Mouse (Mus musculus) cortical plate, adult 2 months (tissue): ENCODE measurements around the gene Fgd2. TPM values are rescaled to one million over a fixed set of nuclear protein-coding genes. Genes with fewer than 3 reads are reported as not detected.

Source experiments
- H3K27ac ChIP-seq: fragments of 200-500 bp; 2 replicates; pipeline ENCODE4 v1.5.1; 2012; ENCODE audit warnings: low read length, control low read depth, inconsistent platforms; ENCODE audit not compliant: insufficient read depth
- H3K4me1 ChIP-seq: fragments of 200-500 bp; 2 replicates; pipeline ENCODE4 v1.6.1; 2011; ENCODE audit warnings: low read length; ENCODE audit not compliant: control insufficient read depth, insufficient read depth
- H3K4me3 ChIP-seq: fragments of 200-500 bp; 2 replicates; pipeline ENCODE4 v1.5.1; 2011; ENCODE audit warnings: mild to moderate bottlenecking, low read length, control low read depth; ENCODE audit not compliant: insufficient read depth
- CTCF ChIP-seq: fragments of 200-500 bp; IDR thresholded peaks from 2 replicates; pipeline ENCODE4 v1.5.1; 2011; ENCODE audit warnings: mild to moderate bottlenecking, control low read depth, low read length; ENCODE audit not compliant: insufficient read depth; ENCODE audit errors: extremely low read depth
- POLR2A ChIP-seq: fragments of 200-500 bp; IDR thresholded peaks from 2 replicates; pipeline ENCODE4 v1.6.1; 2011; ENCODE audit warnings: mild to moderate bottlenecking, low read length, control low read depth; ENCODE audit not compliant: insufficient read depth; ENCODE audit errors: extremely low read depth
- polyA plus RNA-seq: library from polyadenylated mRNA; depleted of rRNA; stranded (reverse); fragments of >200 nt; gene quantifications from 2 replicates; pipeline ENCODE4 v1.2.3, GENCODE M21; 2012

Gene Fgd2
- polyA plus RNA-seq, 1 experiment: 16.8 TPM

DNA sequence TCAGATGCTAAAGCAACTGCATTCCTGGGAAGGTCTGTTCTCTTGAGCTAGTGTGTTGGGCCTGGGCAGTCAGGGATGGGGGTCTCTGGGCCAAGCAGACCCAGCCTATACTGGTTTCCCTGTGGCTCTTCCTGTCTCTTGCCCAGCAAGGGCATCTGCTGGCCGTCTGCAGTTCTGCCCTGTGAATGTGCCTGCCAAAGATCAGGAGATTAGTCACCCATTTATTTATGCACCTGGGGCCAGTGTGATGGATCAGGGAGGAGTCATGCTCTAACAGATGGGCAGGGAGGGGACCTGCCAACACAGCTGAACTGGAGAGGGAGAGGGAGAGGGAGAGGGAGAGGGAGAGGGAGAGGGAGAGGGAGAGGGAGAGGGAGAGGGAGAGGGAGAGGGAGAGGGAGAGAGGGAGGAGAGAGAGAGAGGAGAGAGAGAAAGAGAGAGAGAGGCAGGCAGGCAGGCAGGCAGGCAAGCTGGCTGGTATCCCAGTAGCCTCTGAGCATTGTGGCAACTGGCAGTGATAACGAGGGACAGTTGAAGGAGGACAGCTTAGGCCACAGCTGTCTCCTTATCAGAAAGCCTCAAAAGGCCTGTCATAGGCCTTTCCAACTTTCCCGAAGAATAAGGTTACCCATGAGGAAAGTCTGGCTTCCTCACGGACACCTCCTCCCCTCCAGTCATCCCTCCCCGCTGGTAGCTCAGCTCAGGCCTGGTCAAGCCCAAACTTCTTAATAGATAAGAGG, 29.9 kb upstream of the Fgd2 start:
- Histone ChIP-seq H3K27ac (peak overlapping the region; percentile 38; the same call in 1 of the 2 replicates), H3K4me3 (no peak overlapping the region), H3K4me1 (0 out of 2 replicates have a peak, but pooled peaks cover 5% of the 10 kb centered on the region)
- TF ChIP-seq POLR2A (no peak), CTCF (no peak)

DNA sequence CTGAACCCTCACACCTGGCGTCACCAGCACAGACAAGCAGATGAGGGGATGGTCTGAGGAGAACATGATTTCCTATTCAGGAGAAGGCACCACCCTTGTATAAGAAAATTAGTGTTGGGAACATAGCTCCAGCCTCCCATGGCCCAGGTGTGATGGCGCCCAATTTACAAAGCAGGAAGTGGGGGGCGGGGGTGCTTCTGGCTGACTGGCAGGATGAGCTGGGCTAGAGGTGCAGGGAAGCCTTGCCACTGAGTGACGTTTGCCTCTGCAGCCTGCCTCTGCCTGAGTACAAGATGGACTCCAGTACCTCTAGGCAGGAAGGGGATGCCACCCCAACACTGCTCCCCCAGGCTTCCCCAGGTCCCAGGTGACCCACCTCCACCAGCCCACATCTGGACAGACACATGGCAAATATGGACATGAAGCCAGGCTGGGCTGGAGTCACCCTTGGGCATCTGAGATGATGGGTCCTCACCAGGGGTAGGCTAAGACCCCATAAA, 28.5 kb upstream of the Fgd2 start:
- TF ChIP-seq POLR2A (no peak), CTCF (no peak)
- H3K4me1 ChIP-seq: 0 out of 2 replicates have a peak, but pooled peaks cover 3% of the 10 kb centered on the region
- no peak overlapping the region for H3K27ac ChIP-seq
- H3K4me3 ChIP-seq: no peak overlapping the region

DNA sequence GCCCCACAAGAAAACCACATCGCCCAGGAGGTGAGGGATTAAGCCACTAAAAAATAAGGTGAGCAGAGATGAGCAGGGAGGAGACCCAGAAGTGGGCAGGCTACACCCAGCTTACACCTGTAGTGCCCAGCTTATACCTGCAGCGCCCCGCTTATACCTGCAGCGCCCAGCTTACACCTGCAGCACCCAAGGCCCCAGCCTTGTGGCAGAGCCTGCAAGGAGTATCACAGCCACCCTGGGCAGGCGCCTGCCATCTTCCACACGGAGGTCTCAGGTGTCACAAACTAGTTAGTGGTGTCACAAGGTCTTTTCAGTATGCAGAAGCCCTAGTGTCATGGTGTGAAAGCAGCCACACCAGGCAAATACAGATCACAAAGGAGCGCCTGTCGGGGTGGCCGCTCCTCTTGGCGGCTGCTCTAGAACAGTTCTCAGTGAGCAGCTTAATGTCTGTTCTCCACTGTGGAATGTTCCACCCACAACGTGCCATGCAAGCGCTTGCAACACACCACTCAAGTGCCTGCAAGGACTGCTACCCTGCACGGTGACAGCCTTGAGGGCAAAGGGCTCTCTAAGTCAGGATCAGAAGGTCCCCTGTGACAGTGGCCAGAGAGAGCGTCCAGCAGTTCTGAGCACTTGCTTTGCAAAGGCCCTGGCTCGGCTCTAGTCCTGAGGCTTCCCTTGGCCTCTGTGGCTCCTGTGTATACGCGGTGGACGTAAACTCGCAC, 24.3 kb upstream of the Fgd2 start:
- no peak overlapping the region for H3K27ac ChIP-seq
- no peak for TF ChIP-seq POLR2A
- no peak for TF ChIP-seq CTCF
- H3K4me1 ChIP-seq: peaks cover 4% of the 10 kb centered on the region; the same call in 1 of the 2 replicates
- no peak overlapping the region for H3K4me3 ChIP-seq

DNA sequence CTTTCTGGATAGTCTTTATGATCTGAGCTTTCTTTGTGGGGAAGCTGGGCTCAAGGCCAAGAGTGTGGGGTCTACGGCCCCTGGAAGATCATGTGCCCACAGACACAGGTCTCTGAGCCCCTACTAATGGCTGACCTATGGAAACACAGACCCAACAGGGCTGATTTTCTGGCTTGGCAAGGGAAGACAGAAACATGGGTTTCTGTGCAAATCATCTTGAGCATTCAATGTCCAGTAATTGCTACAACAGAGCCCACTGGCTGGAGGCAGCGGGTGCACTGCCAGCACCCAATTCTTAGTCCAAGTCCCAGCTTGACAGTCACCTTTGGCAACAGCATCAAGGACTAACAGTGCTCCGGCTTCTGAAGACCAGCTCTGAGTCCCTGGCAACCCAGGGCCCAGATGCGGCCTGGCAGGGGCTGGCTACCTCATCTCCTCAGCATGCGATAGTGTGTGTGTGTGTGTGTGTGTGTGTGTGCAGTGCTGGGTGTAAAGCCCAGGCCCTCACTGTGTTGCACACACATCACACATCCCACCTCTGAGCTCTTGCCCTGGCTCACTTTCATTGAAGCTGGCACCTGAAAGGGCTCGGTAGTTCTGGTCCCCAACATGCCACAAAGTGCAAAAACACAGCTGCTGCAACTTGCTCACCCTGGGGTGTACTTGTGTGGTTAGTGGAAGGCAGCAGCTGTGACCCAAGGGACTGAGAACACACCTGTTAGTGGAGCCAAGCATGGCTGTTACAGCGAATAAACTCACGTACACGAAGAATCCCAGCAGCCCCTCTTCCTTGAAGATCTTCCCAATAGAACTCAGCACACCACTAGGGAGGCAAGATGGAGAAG, 22.5 kb upstream of the Fgd2 start:
- H3K27ac ChIP-seq: peak overlapping the region; percentile 45; the same call in 1 of the 2 replicates
- no peak overlapping the region for H3K4me3 ChIP-seq
- TF ChIP-seq POLR2A (no peak), CTCF (no peak)
- peaks cover 7% of the 10 kb centered on the region for H3K4me1 ChIP-seq

DNA sequence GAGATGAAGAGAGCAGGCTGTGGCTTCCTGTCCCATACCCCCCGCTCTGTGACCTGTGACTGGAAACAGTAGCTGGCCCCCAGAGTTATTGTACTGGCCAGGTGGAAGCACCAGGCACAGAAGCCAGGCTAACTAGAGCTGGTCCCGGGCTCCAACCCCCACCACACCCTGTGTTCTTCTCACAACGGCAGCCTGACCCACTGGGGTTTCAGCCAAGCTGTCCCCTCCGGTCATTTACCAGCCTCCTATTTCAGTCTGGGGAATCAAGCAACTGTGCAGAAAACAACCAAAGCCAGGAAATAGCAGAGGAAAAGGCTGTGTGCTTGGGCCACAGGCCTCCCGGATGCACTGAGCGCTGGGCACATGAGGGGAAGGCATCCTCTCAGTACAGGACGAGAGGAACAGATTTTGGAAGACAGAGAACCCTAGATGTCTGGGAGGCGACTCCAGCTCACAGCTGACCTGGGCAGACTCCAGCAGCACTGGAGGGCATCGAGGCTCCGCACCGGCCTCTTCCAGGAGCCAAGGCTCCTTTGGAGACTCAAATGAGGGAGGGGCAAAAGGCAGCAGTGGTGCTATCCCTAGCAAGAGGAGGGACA, 21.4 kb upstream of the Fgd2 start:
- Histone ChIP-seq H3K27ac (no peak overlapping the region), H3K4me3 (no peak overlapping the region), H3K4me1 (peaks cover 7% of the 10 kb centered on the region)
- TF ChIP-seq POLR2A (no peak), CTCF (no peak)

DNA sequence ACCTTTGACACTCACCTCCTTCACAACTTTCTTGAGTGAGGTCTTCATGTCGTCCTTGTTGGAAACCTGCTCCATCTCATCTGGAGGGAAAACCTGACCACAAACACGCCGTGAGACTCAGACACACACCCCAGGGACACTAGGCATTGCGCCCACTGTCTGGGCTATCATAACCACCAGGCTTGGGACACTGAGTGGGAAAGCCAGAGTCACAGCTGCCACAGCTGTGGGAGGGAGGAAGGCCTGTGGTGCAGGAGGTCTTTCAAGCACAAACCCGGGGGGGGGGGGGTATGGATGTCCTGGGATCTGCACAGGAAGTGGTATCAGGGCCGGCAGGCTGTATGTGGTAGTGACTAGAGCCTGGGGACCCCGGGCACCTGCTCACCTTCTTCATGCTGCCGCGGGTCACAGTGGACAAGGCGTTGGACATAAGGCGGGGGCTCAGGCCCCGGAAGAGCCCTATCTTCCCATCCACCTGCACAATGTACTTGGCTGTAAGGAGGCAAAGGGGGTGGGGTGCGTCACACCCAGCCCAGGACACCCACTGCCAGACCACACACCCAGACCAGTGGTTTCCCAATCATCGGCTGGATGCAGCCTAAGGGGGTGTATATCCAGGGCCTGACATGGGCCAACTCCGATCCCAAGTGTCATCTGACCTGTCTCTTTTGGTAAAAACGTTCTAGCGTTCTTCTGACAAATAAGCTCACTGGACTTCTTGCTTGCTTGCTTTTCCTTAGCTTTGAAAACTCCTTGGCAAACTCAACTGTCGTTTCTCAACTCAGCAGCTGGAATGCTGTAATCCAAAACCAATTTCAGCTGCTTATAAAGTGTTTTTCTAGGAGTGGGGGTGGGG, 20.1 kb upstream of the Fgd2 start:
- peaks cover 9% of the 10 kb centered on the region for H3K4me1 ChIP-seq
- H3K27ac ChIP-seq: no peak overlapping the region
- no peak overlapping the region for H3K4me3 ChIP-seq
- TF ChIP-seq CTCF (no peak), POLR2A (no peak)

DNA sequence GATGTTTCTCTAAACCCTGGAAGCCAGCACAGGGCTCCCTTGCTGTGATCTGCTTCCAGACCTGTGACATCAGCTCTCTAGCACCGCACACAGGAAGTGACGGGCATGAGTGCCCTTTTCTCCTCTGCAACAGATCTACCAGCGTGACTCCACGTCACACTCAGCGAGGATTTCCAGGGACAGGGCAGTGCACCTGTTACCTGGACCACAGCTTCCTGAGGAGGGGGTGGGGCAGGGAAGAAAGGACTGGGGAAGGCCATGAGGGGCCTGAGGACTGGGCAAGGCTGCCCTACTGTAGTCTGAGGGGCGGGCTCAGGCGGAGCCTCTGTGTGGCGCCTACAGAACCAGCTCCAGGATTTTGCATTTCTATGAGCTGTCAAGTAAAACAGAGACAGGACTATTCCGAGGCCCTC, 19.1 kb upstream of the Fgd2 start:
- peak; percentile 14; the same call in 1 of the 2 replicates for TF ChIP-seq CTCF
- no peak for TF ChIP-seq POLR2A
- H3K27ac ChIP-seq: peak overlapping the region; percentile 9; the same call in 1 of the 2 replicates

More for the DNA sequence above, 19.1 kb upstream of the Fgd2 start:
- H3K4me3 ChIP-seq: no peak overlapping the region
- peaks cover 9% of the 10 kb centered on the region for H3K4me1 ChIP-seq
